Comparison of ENCODE assay signal across 11 mouse cellular contexts in the genomic region with DNA sequence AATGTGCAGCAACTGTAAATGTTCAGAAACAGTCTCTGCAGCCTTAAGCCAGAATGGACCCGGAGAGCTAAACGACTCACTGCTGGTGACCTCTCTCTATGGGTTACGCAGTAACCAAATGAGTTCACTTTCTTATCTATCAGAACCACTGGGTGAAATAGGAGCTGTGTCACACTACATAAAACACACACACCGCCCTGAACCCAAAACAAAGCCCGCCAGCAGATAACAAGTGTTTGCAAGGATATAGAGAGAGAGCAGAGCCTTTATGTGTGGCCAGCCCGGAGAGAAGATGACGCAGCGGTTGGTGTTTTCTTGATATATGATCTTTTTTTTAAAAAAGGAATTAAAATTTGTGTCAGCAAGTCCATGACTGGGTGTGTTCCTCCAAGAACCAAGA.
DNase-seq lines count a peak whose midpoint lies in the region; ATAC-seq and TF ChIP-seq lines count a peak whose summit lies in the region.
"Had no signal": no experiment of that assay in that cellular context is flagged by ENCODE, and none has a peak within 500 bp of the region (broad histone marks: within the 10 kb centered on the region; RNA-seq: fewer than 3 reads in every experiment).

No protein-coding gene starts in this region.

- no peak overlapping the region for H3K4me3 ChIP-seq in heart, embryonic 11.5 days (ENCODE audit: low read depth, low read length)
- H3K4me3 ChIP-seq in midbrain, embryonic 10.5 days = no peak overlapping the region
- no peak overlapping the region for H3K4me3 ChIP-seq in midbrain, embryonic 14.5 days (replicated peaks; ENCODE audit: low read depth, low read length)
- H3K4me3 ChIP-seq in liver, embryonic 13.5 days (replicated peaks) = no peak overlapping the region
- H3K4me3 ChIP-seq in lung, adult 2 months (replicated peaks; ENCODE audit: extremely low read depth, low read depth, low read length) = no peak overlapping the region

- no peak overlapping the region for H3K4me2 ChIP-seq in heart, embryonic 11.5 days
- no peak overlapping the region for H3K4me2 ChIP-seq in midbrain, embryonic 14.5 days (ENCODE audit: low read length)
- H3K4me2 ChIP-seq in liver, embryonic 13.5 days = no peak overlapping the region

- H3K27me3 ChIP-seq in heart, embryonic 11.5 days (ENCODE audit: control insufficient read depth, insufficient read depth, low read length) = no peaks in the 10 kb centered on the region
- H3K27me3 ChIP-seq in midbrain, embryonic 10.5 days (ENCODE audit: low read depth, poor library complexity, severe bottlenecking) = no peaks in the 10 kb centered on the region; the same call in 1 of the 2 replicates
- H3K27me3 ChIP-seq in midbrain, embryonic 14.5 days (ENCODE audit: control insufficient read depth, insufficient read depth, low read length) = no peaks in the 10 kb centered on the region
- no peaks in the 10 kb centered on the region for H3K27me3 ChIP-seq in liver, embryonic 13.5 days

- H3K36me3 ChIP-seq in heart, embryonic 11.5 days (ENCODE audit: control insufficient read depth, insufficient read depth, low read length) = no peaks in the 10 kb centered on the region
- H3K36me3 ChIP-seq in midbrain, embryonic 10.5 days = no peaks in the 10 kb centered on the region
- no peaks in the 10 kb centered on the region for H3K36me3 ChIP-seq in midbrain, embryonic 14.5 days (ENCODE audit: control insufficient read depth, insufficient read depth, low read length)
- H3K36me3 ChIP-seq in liver, embryonic 13.5 days = no peaks in the 10 kb centered on the region

- no peak overlapping the region for H3K9ac ChIP-seq in heart, embryonic 11.5 days (ENCODE audit: low read depth, low read length)
- no peak overlapping the region for H3K9ac ChIP-seq in midbrain, embryonic 14.5 days (replicated peaks; ENCODE audit: low read length)
- H3K9ac ChIP-seq in liver, embryonic 13.5 days = no peak overlapping the region

- H3K4me1 ChIP-seq in heart, embryonic 11.5 days (ENCODE audit: control insufficient read depth, insufficient read depth, low read length) = 0 out of 2 replicates have a peak, but pooled peaks cover 15% of the 10 kb centered on the region
- peaks cover 34% of the 10 kb centered on the region for H3K4me1 ChIP-seq in midbrain, embryonic 10.5 days
- peaks cover 6% of the 10 kb centered on the region for H3K4me1 ChIP-seq in midbrain, embryonic 14.5 days (ENCODE audit: control insufficient read depth, insufficient read depth, low read length)
- H3K4me1 ChIP-seq in liver, embryonic 13.5 days (replicated peaks) = peaks cover 17% of the 10 kb centered on the region
- H3K4me1 ChIP-seq in lung, adult 2 months (ENCODE audit: control insufficient read depth, insufficient read depth, low read length) = peaks cover 2% of the 10 kb centered on the region; the same call in 1 of the 2 replicates

- no peak for DNase-seq in heart, adult 11 months
- DNase-seq in midbrain, embryonic 10.5 days (ENCODE audit: low spot score) = no peak
- no peak for DNase-seq in midbrain, embryonic 14.5 days
- peak; percentile 62 for DNase-seq in liver, embryonic 13.5 days
- no peak for DNase-seq in ovary, postnatal 10 days (ENCODE audit: low spot score)
- DNase-seq in adrenal gland, postnatal 4 days (ENCODE audit: low spot score in 2 of 2) = no peak
- no peak for DNase-seq in lung, adult 2 months
- DNase-seq: adrenal gland, postnatal 25 days; heart, postnatal 14 days; thymus, postnatal 4 days had no signal

- ATAC-seq in heart, embryonic 11.5 days (replicated peaks; ENCODE audit: insufficient number of reproducible peaks, low FRiP score, low TSS enrichment) = peak; percentile 92
- no peak for ATAC-seq in midbrain, embryonic 14.5 days (ENCODE audit: low FRiP score, low TSS enrichment)
- peak; percentile 88 for ATAC-seq in liver, embryonic 13.5 days (ENCODE audit: low read depth)

- peak overlapping the region; percentile 50 for H3K27ac ChIP-seq in heart, embryonic 11.5 days (ENCODE audit: low read depth, low read length)
- H3K27ac ChIP-seq in midbrain, embryonic 10.5 days (replicated peaks) = peak overlapping the region; percentile 68; the same call in 1 of the 2 replicates
- H3K27ac ChIP-seq in midbrain, embryonic 14.5 days (replicated peaks; ENCODE audit: low read depth, low read length) = no peak overlapping the region
- no peak overlapping the region for H3K27ac ChIP-seq in liver, embryonic 13.5 days

- whole genome bisulfite sequencing in heart, embryonic 11.5 days (ENCODE audit: insufficient replicate concordance) = 43% methylated on average over 8 of the region's 8 CpGs
- WGBS in midbrain, embryonic 10.5 days = 86% methylated on average over 8 of the region's 8 CpGs
- WGBS in midbrain, embryonic 14.5 days = 87% methylated on average over 8 of the region's 8 CpGs
- WGBS in liver, embryonic 13.5 days (ENCODE audit: insufficient replicate concordance) = 12% methylated on average over 8 of the region's 8 CpGs
- WGBS in lung, adult 2 months = 79% methylated on average over 8 of the region's 8 CpGs

- TF ChIP-seq POLR2A in lung, adult 2 months (IDR thresholded peaks at IDR 0.05; ENCODE audit: borderline replicate concordance, extremely low read depth, low read depth, low read length) = no peak

- no peak for TF ChIP-seq CTCF in lung, adult 2 months (IDR thresholded peaks at IDR 0.05; ENCODE audit: insufficient read depth, low read length)

- H3K9me3 ChIP-seq in heart, embryonic 11.5 days (replicated peaks; ENCODE audit: control insufficient read depth, low read length) = no peaks in the 10 kb centered on the region
- no peaks in the 10 kb centered on the region for H3K9me3 ChIP-seq in midbrain, embryonic 10.5 days (replicated peaks)
- H3K9me3 ChIP-seq in midbrain, embryonic 14.5 days (ENCODE audit: control insufficient read depth, low read length) = no peaks in the 10 kb centered on the region
- no peaks in the 10 kb centered on the region for H3K9me3 ChIP-seq in liver, embryonic 13.5 days (replicated peaks)

Comparison
In these comparisons a context has a peak if more than half of its experiments do, and no peak if none do; other contexts are left out.
1. H3K27ac ChIP-seq: peak in heart, embryonic 11.5 days (single experiment) and midbrain, embryonic 10.5 days (single experiment); none in midbrain, embryonic 14.5 days (single experiment) and liver, embryonic 13.5 days (single experiment).